Mouse (Mus musculus) cerebellum, postnatal 14 days (tissue): ENCODE measurements at regions not wholly inside any gene's neighbourhood (a gene's known extent, or its start where the extent isn't known, plus 50 kb on each side); places are given as distances from the start of the nearest gene placed in this dataset.

Experiments
- DNase-seq, 2 experiments: peaks; one replicate each; pipeline ENCODE4 v3.0.0; 2021; ENCODE audit warnings: mixed read lengths in 2 of 2

DNA sequence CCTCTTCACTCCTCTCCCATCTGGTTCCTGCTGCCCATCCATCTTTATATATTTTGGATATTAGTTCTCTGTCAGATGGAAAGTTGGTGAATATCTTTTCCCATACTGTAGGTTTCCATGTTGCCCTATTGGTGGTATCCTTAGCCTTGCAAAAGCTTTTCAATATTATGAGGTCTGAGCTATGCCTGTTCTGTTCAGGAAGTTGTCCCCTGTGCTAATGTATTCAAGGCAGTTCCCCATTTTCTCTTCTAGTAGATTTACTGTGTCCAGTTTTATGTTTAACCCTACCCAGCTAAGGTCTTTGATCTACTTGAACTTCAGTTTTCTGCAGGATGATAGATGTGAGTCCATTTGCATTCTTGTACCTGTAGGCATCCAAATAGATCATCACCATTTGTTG, 109.4 kb upstream of the Tusc1 start:
- DNase-seq: no peak

DNA sequence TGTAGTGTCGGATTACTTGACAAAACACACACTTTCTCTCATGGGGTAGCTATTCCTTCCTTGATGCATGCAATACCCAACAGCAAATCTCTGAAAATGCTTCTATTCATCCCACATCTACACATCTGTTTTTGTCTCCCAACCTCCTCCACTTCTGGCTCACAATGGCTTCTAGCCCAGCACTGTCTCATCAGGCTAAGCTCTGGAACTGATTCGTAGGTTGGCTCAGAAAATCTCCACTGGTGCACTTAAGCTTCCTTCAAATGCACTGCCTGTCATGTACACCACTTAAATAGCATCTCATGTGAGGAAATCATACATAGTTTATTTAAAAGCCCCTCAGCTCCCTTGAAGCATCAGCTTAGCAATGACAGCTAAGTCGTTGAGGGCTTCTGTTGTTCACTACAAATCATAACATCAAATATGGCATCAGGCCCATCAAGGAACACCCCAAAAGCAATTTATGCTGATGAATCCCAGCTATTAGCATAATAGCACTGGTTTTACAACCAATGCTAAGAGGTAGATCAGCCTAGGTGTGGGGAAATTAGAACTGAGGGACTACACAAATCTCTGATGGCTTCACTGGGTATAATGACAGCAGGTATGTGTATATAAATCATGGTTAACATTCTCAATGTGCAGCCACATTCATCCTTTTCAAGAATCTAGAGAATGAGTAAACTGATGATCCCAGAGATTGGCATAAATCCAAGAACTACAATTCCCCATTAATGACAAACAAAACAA, 103.5 kb upstream of the Tusc1 start:
- DNase-seq: no peak

DNA sequence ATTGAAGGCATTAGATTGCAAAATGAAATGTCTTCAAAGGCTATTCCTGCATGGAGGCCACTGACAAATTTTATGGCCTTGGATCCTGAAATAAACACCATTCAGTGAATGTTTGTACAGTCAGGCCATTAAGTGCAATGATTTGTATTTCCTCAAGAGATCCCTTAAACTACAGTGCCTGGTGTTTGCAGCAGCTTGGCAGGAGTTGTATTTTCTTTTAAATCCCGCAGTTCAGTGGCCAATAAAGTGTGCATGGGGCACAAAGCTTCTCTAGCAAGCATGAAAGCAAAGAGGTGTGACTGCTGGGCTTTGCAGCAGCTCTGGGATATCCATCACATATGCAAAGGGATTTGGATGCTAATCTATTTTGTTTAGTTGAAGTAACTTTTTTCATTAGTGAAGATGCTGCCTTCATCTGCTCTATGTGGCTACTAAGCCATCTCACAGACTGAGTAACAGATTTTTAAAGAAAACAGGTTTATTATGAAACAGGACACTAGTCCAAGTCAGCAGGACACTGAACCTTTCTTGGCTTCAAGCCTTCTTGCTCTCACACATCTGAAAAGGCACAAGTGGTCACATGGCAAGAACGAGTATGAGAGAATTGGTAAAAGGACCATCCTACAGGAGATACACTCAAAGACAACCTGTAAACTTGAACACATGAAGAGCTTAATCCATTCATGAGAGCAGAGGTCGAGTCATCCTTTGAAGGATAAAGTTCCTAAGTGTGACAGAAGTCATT, 102.2 kb upstream of the Tusc1 start:
- DNase-seq: no peak

DNA sequence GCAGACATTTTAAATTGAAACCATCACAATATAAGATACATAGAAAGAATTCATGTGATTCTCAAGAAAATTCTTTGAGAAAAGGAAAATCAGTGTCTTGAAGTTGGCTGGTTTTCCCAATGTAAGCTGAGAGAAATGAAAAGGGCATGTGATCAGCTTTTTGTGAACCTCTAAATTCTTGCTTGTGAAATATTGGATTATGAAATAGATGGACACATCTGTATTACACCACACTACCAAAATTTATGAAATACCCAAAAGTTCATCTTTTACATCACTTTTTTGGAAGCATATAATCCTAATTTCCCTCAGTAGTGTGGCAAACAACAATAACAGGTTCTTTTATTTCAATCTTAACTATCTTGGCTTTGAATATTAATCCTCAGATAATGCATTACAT, 77.4 kb upstream of the Tusc1 start:
- no peak for DNase-seq

DNA sequence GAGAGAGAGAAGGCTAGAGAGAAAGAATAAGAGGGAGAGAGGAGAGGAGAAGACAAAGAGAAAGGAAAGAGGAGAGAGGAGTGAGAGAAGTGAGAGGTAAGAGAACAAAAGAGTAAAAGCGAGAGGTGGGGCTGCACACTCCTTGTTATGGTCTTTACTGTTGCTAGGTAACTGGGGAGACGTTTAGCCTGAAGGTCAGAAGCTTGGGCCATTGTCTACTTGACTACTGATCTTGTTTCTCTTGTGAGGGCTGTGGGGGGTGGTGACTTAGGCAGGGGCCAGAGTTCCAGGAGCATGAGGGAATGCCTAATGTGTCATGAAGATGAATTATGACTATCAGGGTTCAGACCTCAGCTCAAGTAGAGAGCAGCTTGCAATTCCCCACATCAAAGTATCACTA, 71.6 kb upstream of the Tusc1 start:
- no peak for DNase-seq

DNA sequence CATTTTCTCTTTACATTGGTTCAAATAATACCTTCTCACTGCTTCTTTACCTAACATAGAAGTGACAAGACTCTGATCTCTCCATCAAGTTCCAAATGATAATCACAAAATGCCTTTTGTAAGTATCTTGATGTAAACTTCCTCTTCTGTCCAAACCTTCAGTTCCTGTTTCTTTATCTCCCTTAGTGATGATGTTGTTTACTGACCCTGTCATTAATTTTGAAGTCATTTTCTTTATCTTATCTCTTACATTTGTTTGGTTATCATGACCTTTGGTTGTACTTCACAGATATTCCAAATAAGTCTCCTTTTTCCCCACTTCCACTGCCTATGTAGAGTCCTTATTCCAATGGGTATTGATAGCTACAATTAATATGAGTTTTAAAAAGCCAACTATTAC, 65.3 kb upstream of the Tusc1 start:
- DNase-seq: no peak
